Mouse (Mus musculus): ENCODE results near the gene Zfp790.
"Not testable (repeated sequence)": the region's sequence is repeated elsewhere in the genome, so short reads cannot be mapped to it uniquely, and the experiment has no call there.

The Zfp790 gene

DNA sequence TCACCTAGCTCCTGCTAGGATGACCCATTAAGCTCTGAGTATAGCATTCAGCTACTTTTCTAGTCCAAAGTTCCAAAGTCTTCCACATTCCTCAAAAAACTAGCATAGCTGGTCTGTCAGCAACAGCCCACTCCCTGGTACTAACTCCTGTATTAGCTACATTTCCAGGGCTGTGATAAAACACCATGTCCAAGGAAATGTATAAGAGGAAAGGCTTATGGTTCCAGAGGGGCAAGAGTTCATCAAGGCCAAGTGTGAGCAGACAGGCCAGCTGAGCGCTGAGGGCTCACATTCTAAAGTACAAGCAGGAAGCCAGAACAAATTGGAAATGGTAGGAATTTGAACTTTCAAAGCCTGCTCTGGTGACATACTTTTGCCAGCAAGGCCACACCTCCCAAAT is 26.2 kb downstream of the Zfp790 start:
- no peak for DNase-seq (ENCODE audit: low read depth, low spot score)

DNA sequence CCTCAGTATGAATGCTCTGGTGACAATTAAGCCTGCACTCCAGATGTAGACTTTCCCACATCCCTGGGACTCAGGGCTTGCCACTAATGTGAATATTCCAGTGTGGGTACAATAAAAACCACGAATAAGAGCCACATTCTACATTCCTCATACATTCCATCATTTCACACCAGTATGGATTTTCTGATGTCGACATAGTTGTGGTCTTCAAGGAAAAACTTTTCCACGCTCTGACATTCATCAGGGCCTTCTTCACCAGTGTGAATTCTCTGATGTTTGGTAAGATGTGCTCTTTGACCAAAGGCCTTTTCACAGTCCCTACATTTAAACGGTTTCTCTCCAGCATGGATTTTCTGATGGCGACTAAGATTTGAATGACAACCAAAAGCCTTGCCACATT is 28.7 kb downstream of the Zfp790 start:
- DNase-seq (ENCODE audit: low read depth, low spot score): no peak

DNA sequence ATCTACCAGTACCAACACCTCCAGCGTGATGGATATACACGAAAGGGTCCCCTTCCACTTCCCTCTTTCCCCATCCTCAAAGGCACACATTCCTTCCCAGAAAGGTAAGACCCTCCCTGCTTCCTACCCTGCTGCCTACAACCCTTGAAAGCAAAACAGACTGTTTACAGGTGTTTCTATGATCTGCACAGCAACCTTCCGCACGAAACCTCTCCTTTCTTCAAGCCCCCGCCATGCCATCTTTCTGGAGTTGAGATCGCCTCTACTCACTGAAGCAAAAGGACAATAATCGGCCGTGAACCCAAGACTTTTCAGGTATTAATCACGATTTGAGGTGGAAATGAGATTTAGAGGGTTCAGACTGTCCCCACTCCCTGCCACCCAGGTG is 36.9 kb downstream of the Zfp790 start:
- DNase-seq (ENCODE audit: low read depth, low spot score): no peak

DNA sequence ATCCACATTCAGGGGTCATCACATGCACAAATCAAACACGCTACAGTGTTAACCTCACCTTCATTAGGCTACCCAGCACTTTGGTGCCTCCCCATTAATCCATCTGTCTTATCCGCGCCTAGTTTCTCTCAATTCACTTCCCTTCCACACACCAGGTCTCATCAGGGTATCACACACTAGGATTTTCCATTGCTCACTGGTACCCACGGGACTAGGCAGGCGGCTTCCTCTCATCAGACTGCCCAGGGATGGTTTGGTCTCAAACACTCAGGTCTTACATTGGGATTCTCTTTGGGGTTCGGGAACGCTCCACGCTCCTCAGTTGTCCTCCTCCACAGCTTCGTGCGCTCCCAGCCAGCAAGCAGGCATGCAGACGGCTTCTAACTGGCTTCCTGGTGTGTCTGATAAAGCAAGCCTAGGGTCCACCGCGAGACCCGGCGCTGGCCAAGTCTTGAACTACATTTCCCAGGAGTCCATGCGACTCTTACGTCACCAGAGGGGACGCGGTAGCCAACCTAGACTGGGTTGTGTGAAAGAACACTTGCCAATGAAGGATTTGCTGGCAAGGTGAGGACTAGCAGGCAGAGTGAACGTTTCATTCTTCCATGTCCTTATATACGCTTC is 37.4 kb downstream of the Zfp790 start, which contains the start of gene Zfp940:
Gene Zfp940 (minus strand): TSS at position 451 of the 624 bp plus-strand sequence.
- peak; percentile 85 for DNase-seq (ENCODE audit: low read depth, low spot score)

DNA sequence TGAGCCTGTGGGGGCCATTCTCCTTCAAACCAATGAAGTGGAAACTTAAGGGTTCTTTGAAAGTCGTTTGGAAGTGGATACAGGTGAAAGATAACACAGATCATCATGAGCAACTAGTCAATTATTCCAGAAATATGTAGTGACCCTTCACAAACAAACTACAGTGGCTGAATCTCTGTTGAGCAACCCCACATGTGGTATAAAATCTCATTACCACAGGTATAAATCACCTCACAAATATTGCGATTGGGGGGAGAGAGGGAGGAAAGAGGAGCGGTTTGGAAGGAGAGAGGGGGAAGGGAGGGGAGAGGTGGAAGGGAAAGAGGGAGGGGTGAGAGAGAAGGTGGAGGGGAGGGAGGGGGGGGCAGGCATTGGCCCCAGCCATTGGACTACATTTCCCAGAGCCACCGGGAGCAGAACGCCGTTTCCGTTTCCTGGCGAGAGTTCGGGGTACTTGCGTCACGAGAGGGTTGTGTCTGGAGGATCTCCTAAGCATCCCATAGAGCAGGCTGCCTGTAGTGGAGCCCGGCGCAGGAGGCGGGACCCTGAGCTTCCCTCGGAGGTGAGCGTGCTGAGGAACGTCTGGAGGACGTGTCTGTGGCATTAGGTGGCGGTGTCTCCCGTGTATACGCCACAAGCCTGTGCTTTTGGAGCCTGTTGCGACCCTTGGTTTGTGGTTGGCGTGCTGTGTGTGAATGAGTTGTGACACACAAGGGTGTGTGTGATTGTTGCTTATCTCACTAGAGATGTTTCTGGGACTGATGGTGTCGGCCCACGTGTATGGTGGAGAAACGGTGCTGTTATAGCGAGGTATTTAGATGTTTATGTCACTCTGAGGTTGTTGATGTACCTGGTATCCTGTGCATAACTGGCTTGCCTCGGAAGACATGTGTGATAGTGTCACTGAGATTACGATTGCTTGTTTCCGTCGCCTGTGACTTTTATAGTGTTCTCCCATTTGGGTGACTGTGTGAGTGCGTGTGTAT is 43.9 kb downstream of the Zfp790 start, which contains the start of gene Zfp420:
Gene Zfp420 (plus strand): TSS at position 448 of the 986 bp plus-strand sequence.
- peak; percentile 81 for DNase-seq (ENCODE audit: low read depth, low spot score)

DNA sequence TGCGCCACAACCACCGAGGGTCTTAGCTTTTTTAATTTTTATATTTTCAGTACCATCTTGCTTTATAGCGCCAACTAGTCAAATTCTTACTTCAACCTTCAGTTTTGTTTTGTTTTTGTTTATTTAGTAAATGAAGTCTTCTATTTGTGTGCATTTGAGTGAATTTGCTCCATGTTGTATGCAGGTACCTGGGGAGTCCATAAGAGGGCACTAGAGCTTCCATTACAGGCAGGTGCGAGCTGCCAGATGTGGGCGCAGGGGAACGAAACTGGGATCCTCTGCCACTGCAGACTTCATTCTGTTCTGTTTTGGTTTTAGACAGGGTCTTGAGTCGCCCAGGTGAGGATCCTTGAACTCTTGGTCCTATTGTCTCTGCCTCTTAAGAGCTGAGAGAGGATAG is 45.7 kb downstream of the Zfp790 start:
- no peak for DNase-seq (ENCODE audit: low read depth, low spot score)

DNA sequence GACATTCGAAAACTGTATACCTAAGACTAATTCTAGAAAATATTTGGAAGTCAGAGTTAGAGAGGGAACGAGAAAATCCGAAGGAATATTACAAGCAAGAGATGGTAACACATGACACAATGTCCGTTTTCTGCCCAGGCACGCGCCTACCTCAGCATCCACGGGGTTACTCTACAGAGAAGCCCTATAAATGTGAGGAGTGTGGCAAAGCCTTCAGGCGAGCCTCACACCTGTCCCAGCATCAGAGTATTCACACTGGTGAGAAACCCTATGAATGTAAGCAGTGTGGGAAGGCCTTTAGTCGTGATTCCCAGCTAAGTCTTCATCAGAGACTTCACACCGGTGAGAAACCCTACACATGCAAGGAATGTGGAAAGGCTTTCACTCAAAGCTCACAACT is 58.3 kb downstream of the Zfp790 start:
- DNase-seq (ENCODE audit: low read depth, low spot score): no peak

DNA sequence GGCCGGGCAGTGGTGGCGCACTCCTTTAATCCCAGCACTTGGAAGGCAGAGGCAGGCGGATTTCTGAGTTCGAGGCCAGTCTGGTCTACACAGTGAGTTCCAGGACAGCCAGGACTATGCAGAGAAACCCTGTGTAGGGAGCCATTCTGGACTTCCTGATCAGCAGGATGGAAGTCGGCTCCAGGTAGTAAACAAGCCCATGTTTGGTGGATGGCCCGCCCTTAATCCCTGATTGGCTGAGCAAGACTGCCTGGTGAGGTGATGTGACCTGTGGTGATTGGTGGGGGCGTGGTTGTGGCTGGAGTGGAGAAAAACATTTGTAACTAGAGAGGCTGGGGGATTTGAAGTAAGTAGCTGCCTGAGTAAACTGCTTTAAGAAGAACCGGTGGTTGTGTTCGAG is 61.6 kb downstream of the Zfp790 start:
- not testable (repeated sequence) for DNase-seq (ENCODE audit: low read depth, low spot score)

DNA sequence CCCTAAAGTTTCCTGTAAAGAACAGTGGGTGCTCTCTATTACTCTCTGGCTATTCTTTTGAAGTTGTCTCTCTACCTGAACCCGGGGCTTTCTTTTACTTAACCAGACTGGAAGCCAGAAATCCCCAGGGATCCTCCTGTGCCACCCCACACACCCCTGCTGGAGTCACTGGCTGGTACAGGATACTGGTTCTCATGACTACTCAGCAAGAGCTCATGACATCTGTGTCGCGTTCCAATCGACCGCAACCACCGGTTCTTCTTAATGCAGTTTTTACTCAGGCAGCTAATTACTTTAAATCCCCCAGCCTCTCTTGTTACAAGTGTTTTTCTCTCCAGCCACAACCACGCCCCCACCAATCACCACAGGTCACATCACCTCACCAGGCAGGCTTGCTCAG is 64.1 kb downstream of the Zfp790 start:
- DNase-seq (ENCODE audit: low read depth, low spot score): no peak

Measured in embryo, embryonic 11.5 days (tissue).